Mouse (Mus musculus): ENCODE results near the gene Srxn1.

Gene Srxn1

DNA sequence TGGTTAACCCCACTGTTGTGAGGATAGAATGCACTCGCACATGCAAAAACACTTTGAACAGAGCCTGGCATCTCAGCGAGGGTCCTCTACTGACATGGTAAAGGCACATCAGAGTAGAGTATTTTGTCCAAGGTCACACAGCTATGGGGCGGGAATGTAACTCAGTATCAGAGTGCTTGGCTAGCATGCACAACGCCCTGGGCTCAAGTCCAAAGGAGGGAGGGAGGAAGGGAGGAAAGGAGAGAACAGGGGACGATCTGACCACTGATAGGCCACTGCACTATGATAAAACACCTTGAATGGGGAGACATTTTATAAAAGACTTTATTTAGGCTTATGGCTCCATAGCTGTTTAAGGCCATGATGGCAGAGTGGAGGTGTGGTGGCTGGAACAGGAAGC is 15.7 kb upstream of the Srxn1 start:
- in situ Hi-C loops (cut with MboI, MseI): no loop called here

GRCm38 (mm10) chr2:152090486-152090885 is 14.8 kb upstream of the Srxn1 start:
- in situ Hi-C loops (cut with MboI, MseI): no loop called here

- in situ Hi-C loops (cut with MboI, MseI): no loop called here
Measured at GRCm38 (mm10) chr2:152091342-152092056, 13.8 kb upstream of the Srxn1 start.

DNA sequence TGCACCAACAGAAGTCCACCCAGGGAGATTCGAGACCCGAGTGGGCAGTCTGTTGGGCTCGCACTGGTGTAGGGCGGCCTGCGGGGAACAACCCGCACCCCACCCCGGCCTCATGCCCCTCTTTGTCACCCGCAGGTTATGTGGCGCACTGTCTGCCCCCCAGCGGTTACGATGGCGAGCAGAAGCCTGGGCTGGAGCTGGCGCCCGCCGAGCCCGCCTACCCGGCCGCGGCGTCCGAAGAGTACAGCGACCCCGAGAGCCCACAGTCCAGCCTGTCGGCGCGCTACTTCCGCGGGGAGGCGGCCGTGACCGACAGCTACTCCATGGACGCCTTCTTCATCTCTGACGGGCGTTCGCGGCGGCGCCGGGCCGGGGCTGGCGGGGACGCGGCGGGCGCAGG is 12.4 kb upstream of the Srxn1 start:
- in situ Hi-C loops (cut with MboI, MseI): no loop called here

DNA sequence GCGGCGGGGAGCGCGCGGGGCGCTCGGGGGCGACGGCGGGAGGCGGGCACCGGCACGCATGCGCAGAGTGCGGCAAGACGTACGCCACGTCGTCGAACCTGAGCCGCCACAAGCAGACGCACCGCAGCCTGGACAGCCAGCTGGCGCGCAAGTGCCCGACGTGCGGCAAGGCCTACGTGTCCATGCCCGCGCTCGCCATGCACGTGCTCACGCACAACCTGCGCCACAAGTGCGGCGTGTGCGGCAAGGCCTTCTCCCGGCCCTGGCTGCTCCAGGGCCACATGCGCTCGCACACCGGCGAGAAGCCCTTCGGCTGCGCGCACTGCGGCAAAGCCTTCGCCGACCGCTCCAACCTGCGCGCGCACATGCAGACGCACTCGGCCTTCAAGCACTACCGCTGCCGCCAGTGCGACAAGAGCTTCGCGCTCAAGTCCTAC is 11.9 kb upstream of the Srxn1 start:
- in situ Hi-C loops (cut with MboI, MseI): no loop called here

DNA sequence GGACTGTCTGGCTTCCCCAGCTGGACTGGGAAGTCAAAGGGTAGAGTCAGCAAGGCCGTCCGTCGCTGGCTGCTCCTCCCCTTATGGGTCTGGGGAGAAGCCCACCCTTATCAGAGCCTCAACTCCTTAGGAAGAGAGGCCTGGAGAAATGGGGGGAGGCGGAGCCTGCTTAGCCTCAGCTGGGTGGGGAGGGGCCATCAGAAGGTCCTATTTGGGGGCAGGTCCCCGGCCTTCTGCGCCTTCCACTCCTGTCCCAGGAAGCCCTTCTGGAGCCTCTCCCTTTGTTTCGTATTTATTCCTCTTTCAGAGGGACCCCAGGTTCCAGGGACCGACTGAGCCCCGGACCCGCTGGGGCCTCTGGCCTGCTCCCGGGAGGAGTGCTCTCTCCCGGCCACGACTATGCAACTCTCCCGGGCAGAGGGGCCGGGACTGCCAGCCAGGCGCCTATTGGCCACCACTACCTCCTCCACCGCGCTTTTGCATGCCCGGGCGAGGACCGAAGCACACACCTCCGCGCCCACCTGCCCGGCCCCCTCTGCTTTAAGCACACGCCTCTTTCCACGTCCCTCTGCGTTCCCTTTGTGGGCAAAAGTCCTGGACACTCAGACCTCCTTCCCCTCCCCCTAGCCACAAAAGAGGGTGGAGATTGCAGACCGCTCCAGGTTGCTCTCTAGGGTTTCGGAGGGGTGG is 10.3 kb upstream of the Srxn1 start:
- in situ Hi-C loops (cut with MboI, MseI): no loop called here

DNA sequence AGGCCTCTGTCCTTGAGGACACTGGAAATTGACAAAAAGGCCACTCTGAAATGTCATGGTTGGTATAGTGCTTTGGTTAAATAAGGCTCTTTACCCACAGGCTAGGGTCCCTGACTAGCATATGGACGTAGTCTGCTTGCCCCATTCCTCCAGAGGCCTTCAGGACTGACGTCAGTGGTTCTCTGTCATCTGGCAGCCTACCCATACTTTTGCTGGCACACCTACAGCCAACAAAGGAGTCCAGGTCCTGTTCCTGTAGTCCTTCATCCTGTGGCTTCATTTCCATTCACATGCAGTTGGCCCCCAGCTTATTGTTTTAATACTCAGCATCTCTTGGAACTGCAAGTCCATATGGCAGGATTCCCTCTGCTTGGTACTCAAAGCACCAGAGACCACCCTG is 8.4 kb upstream of the Srxn1 start:
- in situ Hi-C loops (cut with MboI, MseI): no loop called here

GRCm38 (mm10) chr2:152097916-152098315 is 7.4 kb upstream of the Srxn1 start:
- in situ Hi-C loops (cut with MboI, MseI): no loop called here

GRCm38 (mm10) chr2:152099538-152099937 is 5.8 kb upstream of the Srxn1 start:
- in situ Hi-C loops (cut with MboI, MseI): no loop called here

DNA sequence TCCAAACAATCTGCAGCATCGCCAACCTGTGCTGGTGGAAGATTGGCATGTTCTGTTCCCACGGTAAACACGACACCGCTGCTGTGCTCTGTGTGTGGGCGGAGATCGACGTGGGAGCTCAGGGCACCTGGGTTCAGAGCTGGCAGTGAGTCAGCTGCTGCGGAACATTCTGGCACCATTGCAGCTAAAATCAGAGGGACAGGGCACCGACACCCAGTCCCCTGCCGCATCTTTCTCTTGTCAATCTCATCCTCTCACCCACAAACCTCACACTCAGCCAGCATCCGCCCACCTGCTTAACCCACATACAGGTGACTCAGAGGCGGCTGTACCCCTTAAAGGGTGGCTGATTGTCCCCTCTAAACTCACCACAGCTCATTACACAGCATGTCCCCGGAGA is 3.6 kb upstream of the Srxn1 start:
- in situ Hi-C loops (cut with MboI, MseI): no loop called here

DNA sequence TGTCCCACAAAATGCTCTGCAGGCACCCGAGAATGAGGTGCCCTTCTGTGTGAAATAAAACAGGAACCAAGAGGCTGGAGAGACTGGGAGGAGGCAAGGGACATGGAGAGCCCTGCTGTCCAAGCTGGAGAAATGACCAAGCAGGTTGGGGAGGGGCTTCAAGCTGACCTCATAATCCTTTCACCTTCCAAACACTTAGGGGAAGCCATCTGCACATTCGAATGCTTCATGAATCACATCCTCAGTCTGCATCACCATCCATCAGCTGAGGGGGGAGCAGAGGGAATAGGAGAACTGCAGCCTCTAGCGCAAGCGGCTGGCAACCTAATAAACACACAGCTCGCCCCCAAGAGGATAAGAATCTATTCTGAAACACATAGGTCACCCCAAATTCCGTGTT is 2.9 kb upstream of the Srxn1 start:
- in situ Hi-C loops (cut with MboI, MseI): no loop called here

- in situ Hi-C loops (cut with MboI, MseI): loop anchor here (5.0 kb wide), 2 partner anchors 92 to 262 kb away; no protein-coding TSS in a partner anchor
Measured at GRCm38 (mm10) chr2:152104711-152105317, 502 bp upstream of the Srxn1 start.

DNA sequence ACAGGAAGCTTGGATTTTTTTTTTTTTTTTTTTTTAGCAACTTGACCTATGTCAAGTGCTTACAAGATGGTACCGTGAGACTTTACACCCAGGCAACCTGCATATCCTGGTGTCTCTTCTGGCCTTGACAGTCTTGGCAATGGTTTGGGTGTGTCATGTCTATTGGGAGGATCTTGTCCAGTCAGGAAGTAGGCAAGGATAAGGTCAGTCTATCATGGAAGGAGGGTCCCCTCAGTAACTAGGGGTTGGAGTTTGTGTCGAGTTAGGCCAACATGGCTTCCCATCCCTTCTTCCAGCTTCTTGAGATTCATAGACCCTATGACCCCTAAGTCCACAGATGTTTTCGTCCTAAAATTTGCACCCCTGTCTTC is 894 bp downstream of the Srxn1 start:
- in situ Hi-C loops (cut with MboI, MseI): loop anchor here (5.0 kb wide), 2 partner anchors 91 to 261 kb away; no protein-coding TSS in a partner anchor

- in situ Hi-C loops (cut with MboI, MseI): loop anchor here (5.0 kb wide), 2 partner anchors 91 to 261 kb away; no protein-coding TSS in a partner anchor
Measured at GRCm38 (mm10) chr2:152106597-152106996, 1.3 kb downstream of the Srxn1 start.

DNA sequence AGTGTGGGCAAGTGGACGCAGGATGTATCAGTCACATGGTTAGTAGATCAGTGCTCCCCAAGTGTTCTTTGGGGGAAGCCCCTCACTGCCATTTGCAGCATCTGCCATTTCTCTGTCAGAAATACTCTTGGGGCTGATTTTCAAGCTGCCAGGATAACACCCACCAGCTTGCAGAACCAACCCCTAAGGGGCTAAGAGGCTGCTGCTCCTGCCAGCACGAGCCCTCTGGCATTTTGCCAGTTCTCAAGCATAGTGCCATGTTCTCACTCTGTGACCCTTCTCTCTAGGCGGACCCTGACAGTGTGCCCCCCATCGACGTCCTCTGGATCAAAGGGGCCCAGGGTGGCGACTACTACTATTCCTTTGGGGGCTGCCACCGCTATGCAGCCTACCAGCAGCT is 3.4 kb downstream of the Srxn1 start:
- in situ Hi-C loops (cut with MboI, MseI): loop anchor here (5.0 kb wide), 2 partner anchors 89 to 259 kb away; no protein-coding TSS in a partner anchor

DNA sequence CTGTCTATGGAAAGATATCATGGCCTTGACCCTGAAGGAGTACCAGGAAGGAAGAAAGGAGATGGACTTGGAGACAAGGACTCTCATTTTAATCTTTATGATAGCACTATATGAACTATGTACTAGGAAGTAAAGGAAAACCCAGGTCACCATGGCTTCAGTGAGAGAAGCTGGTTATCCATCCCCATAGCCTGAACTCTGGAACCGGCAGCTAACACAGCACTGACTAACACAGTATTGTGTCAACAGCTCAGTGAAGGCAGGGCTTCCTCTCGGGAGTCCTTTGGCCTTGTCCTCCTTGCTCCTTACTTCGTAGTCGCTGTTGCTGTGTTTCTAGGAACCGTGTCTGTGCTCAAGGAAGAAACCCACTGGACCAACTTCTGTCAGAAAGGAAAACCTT is 4.1 kb downstream of the Srxn1 start:
- in situ Hi-C loops (cut with MboI, MseI): loop anchor here (5.0 kb wide), 2 partner anchors 88 to 258 kb away; no protein-coding TSS in a partner anchor

DNA sequence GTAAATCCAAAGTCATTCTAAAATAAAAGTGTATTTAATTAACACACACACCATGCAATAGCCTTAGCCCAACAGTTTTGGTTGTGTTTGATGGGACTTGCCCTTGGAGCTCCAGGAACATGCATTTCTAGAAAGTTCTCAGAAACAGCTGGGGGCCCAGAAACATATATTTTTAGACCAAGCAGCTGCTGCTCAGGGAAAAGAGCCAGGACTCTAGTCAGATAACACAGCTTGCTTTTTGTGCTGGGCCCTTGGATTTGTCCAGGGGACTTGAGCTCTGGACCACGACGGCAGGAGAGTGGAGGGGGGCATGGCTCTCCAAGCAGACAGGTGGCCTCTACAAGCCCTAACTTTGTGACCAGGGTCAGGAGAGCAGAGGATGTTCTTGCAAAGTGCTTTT is 6.0 kb downstream of the Srxn1 start:
- in situ Hi-C loops (cut with MboI, MseI): no loop called here

GRCm38 (mm10) chr2:152111920-152112319 is 6.6 kb downstream of the Srxn1 start:
- in situ Hi-C loops (cut with MboI, MseI): no loop called here

DNA sequence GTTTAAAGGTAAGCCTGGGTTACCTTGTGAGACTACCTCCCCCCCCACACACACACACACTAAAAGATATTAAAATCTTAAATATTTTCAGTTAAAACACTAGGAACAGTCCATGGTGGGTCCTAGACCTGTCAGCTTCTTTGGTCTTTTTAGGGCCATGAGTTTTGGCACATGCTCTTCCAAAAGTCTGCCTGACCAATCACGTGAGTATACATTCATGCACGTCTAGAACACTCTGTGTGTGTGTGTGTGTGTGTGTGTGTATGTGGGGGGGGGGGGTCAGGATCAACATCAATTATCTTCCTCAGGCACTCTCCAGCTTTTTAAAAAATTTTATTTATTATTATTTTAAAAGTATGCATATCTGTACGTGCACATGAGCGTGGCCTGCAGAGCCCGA is 7.2 kb downstream of the Srxn1 start:
- in situ Hi-C loops (cut with MboI, MseI): no loop called here

DNA sequence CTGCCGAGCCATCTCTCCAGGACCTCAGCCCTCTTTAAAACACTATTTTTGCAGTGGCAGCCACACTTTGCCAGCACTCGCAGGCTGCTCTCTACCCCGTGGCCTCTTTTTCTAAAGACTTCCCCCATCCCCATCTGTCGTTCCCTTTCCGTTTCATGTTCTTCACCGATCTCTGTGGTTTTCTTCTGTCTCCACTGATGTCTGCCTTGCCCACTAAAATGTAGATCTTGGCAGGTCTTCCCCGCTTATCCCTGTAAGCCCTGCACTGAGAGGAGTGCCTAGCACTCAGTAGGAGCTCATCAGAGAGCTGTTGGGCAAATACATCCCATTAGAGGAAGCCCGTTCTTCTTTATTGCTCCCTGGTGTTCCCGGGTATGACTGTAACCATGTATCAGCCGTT is 7.7 kb downstream of the Srxn1 start:
- in situ Hi-C loops (cut with MboI, MseI): no loop called here

GRCm38 (mm10) chr2:152114057-152114975 is 9.0 kb downstream of the Srxn1 start:
- in situ Hi-C loops (cut with MboI, MseI): no loop called here

- in situ Hi-C loops (cut with MboI, MseI): no loop called here
Measured at GRCm38 (mm10) chr2:152117694-152118093, 12.4 kb downstream of the Srxn1 start.
